Mouse (Mus musculus) hematopoietic stem cell, adult 5-6 weeks (primary cell): ENCODE data around the gene Gm21760. TPM values are rescaled to one million over a fixed set of nuclear protein-coding genes. Genes with fewer than 3 reads are reported as not detected.
"Not testable (repeated sequence)": the region's sequence is repeated elsewhere in the genome, so short reads cannot be mapped to it uniquely, and the experiment has no call there.

Source experiments
- ATAC-seq, 2 experiments: fragments of 125-278 bp in 1 of 2; replicated peaks in 1 of 2; 2 replicates each; pipeline ENCODE4 v1.8.0; 2016 to 2017; ENCODE audit warnings: inconsistent platforms in 2 of 2, mild to moderate bottlenecking in 2 of 2, moderate number of reproducible peaks in 2 of 2, low read depth in 1 of 2, moderate TSS enrichment in 1 of 2; ENCODE audit not compliant: low FRiP score in 2 of 2, poor library complexity in 2 of 2, severe bottlenecking in 2 of 2, insufficient read depth in 1 of 2, low TSS enrichment in 1 of 2
- total RNA-seq: library from RNA; stranded (forward); fragments of 172-1452, 232-1000 nt; gene quantifications from 2 replicates; pipeline ENCODE4 v1.2.3, GENCODE M21; 2017

The Gm21760 gene
- not detected in 2 replicates for total RNA-seq

GRCm38 (mm10) chrY:80133479-80133878 is at the start of gene Gm21760:
Gene Gm21760 (plus strand): TSS chrY:80133779.
- not testable (repeated sequence) for ATAC-seq
